Mouse (Mus musculus): ENCODE measurements around the gene Tmem135.

- TF ChIP-seq GATA1 (IDR thresholded peaks at IDR 0.05; ENCODE audit: borderline replicate concordance, low read length) (no peak), CTCF (IDR thresholded peaks at IDR 0.05; ENCODE audit: low read depth, low read length) (no peak), POLR2AphosphoS5 (IDR thresholded peaks at IDR 0.05; ENCODE audit: insufficient replicate concordance, low read depth, low read length) (no peak)
Measured at GRCm38 (mm10) chr7:89157356-89157755, 246.7 kb downstream of the Tmem135 start.

Measured in G1E (cell line).